Mouse (Mus musculus): ENCODE measurements around the gene 4930451I11Rik.

GRCm38 (mm10) chr7:126863791-126864190 lies 32.4 kb upstream of the 4930451I11Rik start:
- TF ChIP-seq POLR2A (IDR thresholded peaks at IDR 0.05; ENCODE audit: borderline replicate concordance, extremely low read depth, insufficient read depth, insufficient read length, poor library complexity, severe bottlenecking) (no peak), CTCF (IDR thresholded peaks at IDR 0.05; ENCODE audit: borderline replicate concordance, extremely low read depth, insufficient read depth, insufficient read length) (no peak)

All from brain, embryonic 14.5 days (tissue).